Mouse (Mus musculus) testis, adult 2 months (tissue): Measurements from ENCODE around the gene Nav3.

Experiments
- CTCF ChIP-seq: fragments of 200-500 bp; IDR thresholded peaks from 2 replicates; pipeline ENCODE4 v1.5.1; 2012; ENCODE audit warnings: low read depth, mild to moderate bottlenecking, inconsistent platforms, low read length, moderate library complexity; ENCODE audit not compliant: control insufficient read depth, insufficient read depth, insufficient replicate concordance
- POLR2A ChIP-seq: fragments of 200-500 bp; IDR thresholded peaks from 2 replicates; pipeline ENCODE4 v1.6.1; 2012; ENCODE audit warnings: low read depth, mild to moderate bottlenecking, inconsistent platforms, low read length, moderate library complexity; ENCODE audit not compliant: control insufficient read depth

DNA sequence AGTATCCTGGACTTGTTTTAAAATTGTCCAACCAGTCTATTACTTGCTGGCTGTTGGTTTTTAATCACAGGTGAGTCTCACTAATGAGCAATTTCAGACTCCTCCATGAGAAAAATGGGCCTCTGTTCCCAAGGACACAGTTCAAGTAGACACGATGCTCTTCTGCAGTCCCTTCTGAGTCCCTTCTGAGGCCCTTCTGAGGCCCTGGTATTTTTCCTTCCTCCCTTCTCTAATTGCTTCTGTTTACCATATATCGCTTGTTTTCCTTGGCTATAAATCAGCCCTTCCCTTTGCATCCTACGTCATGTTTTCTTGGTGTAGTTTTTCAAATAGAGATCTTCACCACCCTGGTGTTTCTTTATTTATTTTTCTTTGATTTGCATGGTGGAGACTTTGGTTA, 433.9 kb downstream of the Nav3 start:
- TF ChIP-seq CTCF (no peak), POLR2A (no peak)
